Mouse (Mus musculus) lung, adult 10 weeks (tissue): ENCODE measurements around the gene Smg5. TPM values are rescaled to one million over a fixed set of nuclear protein-coding genes. Genes with fewer than 3 reads are reported as not detected.

Experiments used
- polyA plus RNA-seq: library from polyadenylated mRNA; stranded (reverse); fragments of 350-450 nt; fragmentation: Illumina TruSeq; extraction: RNeasy Lipid Tissue Mini Kit (QIAGEN cat#74804); gene quantifications from one replicate; pipeline ENCODE4 v1.2.3, GENCODE M21; 2014; ENCODE audit warnings: low read depth, low replicate concordance; ENCODE audit not compliant: insufficient read depth

Smg5 gene
- polyA plus RNA-seq, result 18.7 TPM

DNA sequence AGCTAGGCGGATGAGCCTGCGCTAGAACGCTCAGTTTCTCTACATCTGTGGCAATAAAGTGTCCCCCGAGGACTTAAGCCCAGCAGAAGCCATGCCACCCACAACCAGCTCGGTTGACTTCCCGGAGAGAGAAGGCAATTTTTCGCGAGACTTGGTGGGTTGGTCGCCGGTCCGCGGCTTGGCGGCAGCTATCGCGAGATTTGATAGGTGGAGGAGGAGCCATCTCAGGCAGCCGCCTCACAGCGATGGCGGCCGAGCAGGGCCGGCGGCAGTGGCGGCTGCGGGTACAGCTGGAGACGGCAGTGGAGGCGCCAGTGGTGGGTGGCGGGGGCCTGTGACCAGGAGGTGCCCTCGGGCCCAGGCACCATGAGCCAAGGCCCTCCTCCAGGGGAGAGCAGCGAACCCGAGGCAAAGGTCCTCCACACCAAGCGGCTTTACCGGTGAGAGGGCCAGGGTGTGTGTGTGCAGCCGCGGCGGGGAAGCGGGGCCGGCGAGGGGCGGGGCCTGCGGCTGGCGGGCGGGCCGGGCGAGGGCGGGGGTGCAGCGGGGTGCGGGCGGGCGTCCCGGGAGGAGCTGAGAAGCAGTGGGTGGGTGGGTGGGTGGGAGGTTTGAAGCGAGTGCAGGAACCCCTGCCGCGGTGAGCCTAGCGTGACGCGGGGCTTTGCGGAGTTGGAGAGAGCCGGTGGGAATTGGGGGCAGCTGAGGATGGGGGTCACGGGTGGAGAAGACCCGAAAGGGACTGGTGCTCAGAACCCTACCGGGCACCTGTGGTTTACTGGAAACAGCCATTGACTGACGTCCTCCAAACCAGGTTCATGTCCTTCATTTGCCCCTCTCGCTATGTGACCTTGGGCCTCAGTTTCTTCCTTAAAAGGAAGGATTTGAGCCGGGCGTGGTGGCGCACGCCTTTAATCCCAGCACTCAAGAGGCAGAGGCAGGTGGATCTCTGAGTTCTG is at the start of gene Smg5, which contains the start of gene Tmem79:
Gene Smg5, plus strand, starts transcription at position 203 of the 956 bp plus-strand sequence.
Gene Tmem79, minus strand, starts transcription at position 91 of the 956 bp plus-strand sequence.

DNA sequence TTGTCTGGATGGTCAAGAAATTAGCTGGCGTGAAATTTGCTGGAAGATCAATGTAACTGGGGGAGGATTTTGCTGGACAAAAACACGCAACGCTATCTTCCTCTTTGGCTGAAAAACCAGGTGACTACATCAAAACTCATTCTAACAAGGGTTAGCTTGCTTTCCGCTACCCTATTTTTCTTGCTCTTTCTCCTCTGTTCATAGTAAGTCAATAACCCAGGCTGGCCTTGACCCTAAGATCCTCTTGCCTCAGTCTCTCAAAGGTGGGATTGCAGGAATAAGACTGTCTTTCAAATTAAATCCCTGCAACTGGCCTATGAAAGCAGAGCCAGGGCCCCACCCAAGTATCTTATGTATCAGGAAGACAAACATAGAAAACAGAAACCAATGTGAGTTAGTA is 49.0 kb upstream of the Smg5 start, which contains the start of gene Gm38392:
Gene Gm38392, minus strand, starts transcription at position 101 of the 400 bp plus-strand sequence.

DNA sequence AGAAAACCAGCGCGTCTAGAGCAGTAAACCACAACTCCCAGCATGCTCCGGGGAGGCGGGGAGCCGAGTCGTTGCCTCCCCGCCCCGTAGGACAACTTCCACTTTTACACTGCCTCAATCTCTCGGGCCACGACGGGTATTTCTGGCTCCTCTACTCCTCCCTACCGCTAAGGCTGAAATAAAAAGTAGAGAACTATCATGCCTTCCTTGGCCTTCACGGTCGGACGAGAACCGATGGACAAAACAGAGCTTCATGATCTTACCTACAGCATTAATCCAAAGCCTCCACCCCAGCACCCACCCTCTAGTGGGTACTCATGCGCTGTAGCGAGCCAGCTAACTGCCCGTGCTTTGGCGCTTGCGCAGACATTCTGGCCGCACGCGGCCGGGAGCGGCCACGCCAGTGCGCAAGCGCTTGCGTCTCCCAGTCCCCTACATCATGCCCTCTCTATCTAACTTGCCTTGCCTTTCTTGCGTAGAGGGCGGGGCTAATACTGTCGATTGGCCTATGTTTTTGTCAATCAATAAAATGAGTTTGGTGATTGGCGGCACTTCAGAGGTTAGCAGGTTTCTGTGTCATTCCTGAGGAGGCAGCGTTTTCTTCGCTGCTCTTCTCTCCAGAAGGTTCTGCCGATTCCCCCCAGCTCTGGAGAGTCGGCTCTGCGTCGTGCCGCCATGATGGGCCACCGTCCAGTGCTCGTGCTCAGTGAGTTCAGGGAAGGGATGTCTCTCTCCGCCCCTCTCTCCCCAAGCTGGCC is 39.3 kb upstream of the Smg5 start, which contains the start of the genes Tsacc and Cct3:
Gene Tsacc, minus strand, starts transcription at position 439 of the 758 bp plus-strand sequence.
Gene Cct3, plus strand, starts transcription at position 556 of the 758 bp plus-strand sequence.

DNA sequence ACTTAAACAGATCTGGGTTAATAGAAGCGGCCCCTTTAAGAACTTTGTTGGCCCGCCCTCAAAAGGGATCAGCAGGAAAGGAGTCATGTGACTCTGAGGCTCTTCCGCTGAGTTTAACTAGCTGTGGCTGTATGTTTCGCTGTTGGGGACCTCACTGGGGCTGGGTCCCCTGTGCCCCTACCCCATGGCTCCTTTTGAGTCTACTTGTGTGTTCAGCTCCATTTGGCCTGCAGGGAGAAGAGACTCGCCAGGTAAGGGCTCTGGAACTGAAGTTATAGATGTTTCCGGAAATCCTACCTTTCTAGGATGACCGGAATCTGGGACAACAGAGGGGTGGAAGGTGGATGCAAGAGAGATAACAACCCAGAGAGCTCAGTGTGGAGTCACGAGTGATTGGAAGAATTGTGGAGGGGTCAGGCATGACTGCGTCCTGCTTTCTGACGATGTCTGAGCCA is 11.1 kb upstream of the Smg5 start, which contains the start of gene Glmp:
Gene Glmp, plus strand, starts transcription at position 73 of the 455 bp plus-strand sequence.

DNA sequence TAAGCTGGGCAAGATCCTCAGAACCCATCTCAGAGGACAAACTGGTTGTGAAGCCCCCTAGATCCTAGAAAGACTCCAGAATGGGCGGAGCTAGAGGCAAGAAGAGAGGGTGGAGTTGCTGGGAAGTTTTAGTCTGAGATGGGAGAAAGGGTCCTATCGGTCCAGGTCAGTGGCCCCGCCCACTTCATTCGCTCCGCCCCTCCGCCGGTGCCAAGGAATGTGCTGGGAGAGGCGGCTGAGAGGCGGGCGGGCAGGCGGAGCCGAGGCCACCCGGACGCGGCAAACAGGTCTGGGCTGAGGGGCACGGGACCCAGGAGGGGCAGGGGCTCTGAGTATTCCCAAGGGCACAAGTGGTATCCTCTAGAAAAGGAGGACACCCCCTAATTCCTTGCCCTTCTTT is 28.3 kb downstream of the Smg5 start, which contains the start of gene Paqr6:
Gene Paqr6, plus strand, starts transcription at position 248 of the 400 bp plus-strand sequence.

DNA sequence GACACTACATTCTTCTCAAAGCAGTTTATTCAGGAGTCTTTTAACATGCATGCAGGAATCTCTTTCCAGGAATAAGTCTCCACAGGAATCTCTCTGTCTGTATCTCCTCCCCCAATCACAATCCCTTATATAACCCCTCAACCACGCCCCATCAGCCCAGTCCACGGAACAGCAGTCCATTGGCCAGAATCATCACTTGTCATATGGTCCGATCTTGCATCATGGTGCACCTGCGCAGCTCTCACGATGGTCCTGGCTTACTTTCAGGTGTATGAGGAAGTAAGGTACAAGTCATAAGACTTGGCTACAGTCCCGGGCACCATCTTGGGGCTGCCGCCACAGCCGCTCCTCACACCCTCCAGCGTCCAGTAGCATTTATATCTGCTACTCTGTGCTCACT is 36.6 kb downstream of the Smg5 start, which contains the start of gene Bglap3:
Gene Bglap3, minus strand, starts transcription at position 101 of the 400 bp plus-strand sequence.

DNA sequence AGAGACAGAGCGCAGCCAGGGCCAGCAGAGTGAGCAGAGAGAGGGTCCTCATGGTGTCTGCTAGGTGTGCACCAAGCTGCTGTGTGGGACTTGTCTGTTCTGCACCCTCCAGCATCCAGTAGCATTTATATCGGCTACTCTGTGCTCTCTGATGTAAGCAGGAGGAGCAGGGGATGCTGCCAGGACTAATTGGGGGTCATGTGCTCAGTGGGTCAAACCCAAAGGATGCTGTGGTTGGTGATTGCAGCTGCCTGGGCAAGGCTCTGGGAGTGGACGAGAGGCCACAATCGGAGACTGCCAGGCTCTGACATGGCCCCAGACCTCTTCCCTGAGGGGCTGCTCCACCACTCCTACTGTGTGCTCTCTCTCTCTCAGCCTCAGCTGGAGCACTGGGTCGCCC is 42.5 kb downstream of the Smg5 start, which contains the start of gene Bglap2:
Gene Bglap2, minus strand, starts transcription at position 101 of the 400 bp plus-strand sequence.

DNA sequence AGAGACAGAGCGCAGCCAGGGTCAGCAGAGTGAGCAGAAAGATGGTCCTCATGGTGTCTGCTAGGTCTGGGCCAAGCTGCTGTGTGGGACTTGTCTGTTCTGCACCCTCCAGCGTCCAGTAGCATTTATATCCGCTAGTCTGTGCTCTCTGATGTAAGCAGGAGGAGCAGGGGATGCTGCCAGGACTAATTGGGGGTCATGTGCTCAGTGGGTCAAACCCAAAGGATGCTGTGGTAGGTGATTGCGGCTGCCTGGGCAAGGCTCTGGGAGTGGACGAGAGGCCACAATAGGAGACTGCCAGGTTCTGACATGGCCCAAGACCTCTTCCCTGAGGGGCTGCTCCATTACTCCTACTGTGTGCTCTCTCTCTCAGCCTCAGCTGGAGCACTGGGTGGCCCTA is 48.3 kb downstream of the Smg5 start, which contains the start of gene Bglap:
Gene Bglap, minus strand, starts transcription at position 101 of the 400 bp plus-strand sequence.

DNA sequence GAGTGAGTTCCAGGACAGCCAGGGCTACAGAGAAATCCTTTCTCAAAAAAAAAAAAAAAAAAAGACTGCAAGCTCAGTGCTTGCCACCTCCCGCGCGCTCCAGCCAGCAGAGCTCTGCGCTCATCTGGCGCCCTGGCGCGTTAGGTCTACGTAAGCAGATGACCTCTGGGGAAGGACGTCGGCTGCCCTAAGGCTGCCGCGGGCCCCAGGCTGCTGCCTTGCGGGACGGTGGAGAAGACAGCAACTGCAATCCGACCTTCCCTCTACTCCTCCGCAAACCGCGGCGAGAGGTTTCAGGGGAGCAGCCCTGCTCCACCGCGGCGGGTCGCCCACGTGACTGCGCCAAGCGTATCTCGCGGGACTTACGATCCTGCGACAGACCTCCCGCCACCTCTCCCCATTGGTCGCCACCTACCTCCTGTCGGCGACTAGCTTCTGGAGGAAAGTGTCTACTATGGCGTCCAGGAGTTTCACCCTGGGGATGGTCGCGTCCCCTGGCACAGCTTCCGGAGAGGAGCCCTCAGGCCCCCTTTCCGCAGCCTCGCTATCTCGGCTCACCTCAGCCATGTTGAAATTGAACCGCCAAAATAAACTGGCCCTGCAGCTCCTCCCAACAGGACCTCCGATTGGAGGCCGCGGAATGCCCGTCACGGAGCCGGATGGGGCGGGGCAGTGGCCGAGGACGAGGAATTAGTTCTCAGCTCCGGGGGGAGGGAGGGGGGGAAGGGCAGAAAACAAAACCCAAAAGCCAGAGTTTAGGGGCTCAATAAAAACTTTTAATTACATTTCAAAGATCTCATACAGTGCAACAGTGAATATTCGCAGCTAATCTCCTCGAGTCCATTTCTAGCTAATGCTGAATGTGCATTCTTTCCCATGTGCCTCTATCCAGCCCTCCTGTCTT is 73.9 kb downstream of the Smg5 start, which contains the start of gene Pmf1:
Gene Pmf1, minus strand, starts transcription at position 591 of the 904 bp plus-strand sequence.

Other genes with a start within 250 kb of the Smg5 start
- gene Mef2d, start 193.9 kb upstream of the Smg5 start, polyA plus RNA-seq, result 18.9 TPM
- 4.9 TPM for gene Rhbg, start 81.6 kb upstream of the Smg5 start, polyA plus RNA-seq
- gene Gm38392, start 49.0 kb upstream of the Smg5 start, polyA plus RNA-seq, result 0.94 TPM
- 4.4 TPM for gene Tsacc, start 39.3 kb upstream of the Smg5 start, polyA plus RNA-seq
- 129 TPM for gene Cct3, start 39.1 kb upstream of the Smg5 start, polyA plus RNA-seq
- 149 TPM for gene Glmp, start 11.2 kb upstream of the Smg5 start, polyA plus RNA-seq
- 4.2 TPM for gene Tmem79, start 112 bp upstream of the Smg5 start, polyA plus RNA-seq
- gene Paqr6, start 28.3 kb downstream of the Smg5 start, polyA plus RNA-seq, result 9.4 TPM
- not detected for gene Bglap3, start 36.5 kb downstream of the Smg5 start, polyA plus RNA-seq
- gene Bglap2, start 42.4 kb downstream of the Smg5 start, polyA plus RNA-seq, result not detected
- not detected for gene Bglap, start 48.2 kb downstream of the Smg5 start, polyA plus RNA-seq
- 13.1 TPM for gene Pmf1, start 74.1 kb downstream of the Smg5 start, polyA plus RNA-seq
- gene Slc25a44, start 88.9 kb downstream of the Smg5 start, polyA plus RNA-seq, result 8.3 TPM
- 21.0 TPM for gene Sema4a, start 124.9 kb downstream of the Smg5 start, polyA plus RNA-seq
- 80.0 TPM for gene Lmna, start 173.7 kb downstream of the Smg5 start, polyA plus RNA-seq
- 0.32 TPM for gene Mex3a, start 196.1 kb downstream of the Smg5 start, polyA plus RNA-seq
- gene Rab25, start 212.0 kb downstream of the Smg5 start, polyA plus RNA-seq, result 43.8 TPM
- gene Lamtor2, start 216.8 kb downstream of the Smg5 start, polyA plus RNA-seq, result 142 TPM
- 20.0 TPM for gene Ubqln4, start 217.5 kb downstream of the Smg5 start, polyA plus RNA-seq
- gene Ssr2, start 239.6 kb downstream of the Smg5 start, polyA plus RNA-seq, result 196 TPM